Mouse (Mus musculus) megakaryocyte-erythroid progenitor cell, adult 5-6 weeks (primary cell): ENCODE results near the gene Trex2. TPM values are rescaled to one million over a fixed set of nuclear protein-coding genes. Genes with fewer than 3 reads are reported as not detected.

Experiments used
- ATAC-seq: replicated peaks from 2 replicates; pipeline ENCODE4 v1.8.0; 2016; ENCODE audit warnings: mild to moderate bottlenecking, inconsistent platforms; ENCODE audit not compliant: severe bottlenecking, poor library complexity, low FRiP score, low TSS enrichment
- total RNA-seq, 2 experiments: library from RNA; stranded (forward) in 1 of 2; stranded (reverse) in 1 of 2; fragments of 200-1000, 215-1000 nt in 1 of 2; fragments of >200 nt in 1 of 2; fragmentation: Nextera tagmentation in 1 of 2; gene quantifications; 2 replicates each; pipeline ENCODE4 v1.2.3; 2014 to 2017

Trex2 gene
- total RNA-seq (2014; fragmentation: Nextera tagmentation) = not detected in 2 replicates
- total RNA-seq (2017) = not detected in 2 replicates

GRCm38 (mm10) chrX:73435252-73435651 lies at the start of gene Trex2:
Gene Trex2 (minus strand): TSS chrX:73435344.
- ATAC-seq = no peak

GRCm38 (mm10) chrX:73484870-73485269 lies 49.7 kb upstream of the Trex2 start:
- ATAC-seq = no peak

GRCm38 (mm10) chrX:73484076-73484475 lies 48.9 kb upstream of the Trex2 start:
- no peak for ATAC-seq

- ATAC-seq = no peak
These were observed 48.3 kb upstream of the Trex2 start, which contains the start of gene Bgn for GRCm38 (mm10) chrX:73483484-73483810. Gene Bgn (plus strand): TSS chrX:73483602.

- no peak for ATAC-seq
These were observed 47.7 kb upstream of the Trex2 start for GRCm38 (mm10) chrX:73482643-73483483.

GRCm38 (mm10) chrX:73480334-73480733 lies 45.2 kb upstream of the Trex2 start:
- ATAC-seq = no peak

- no peak for ATAC-seq
These were observed 44.5 kb upstream of the Trex2 start for GRCm38 (mm10) chrX:73479656-73480055.

GRCm38 (mm10) chrX:73477500-73477899 lies 42.4 kb upstream of the Trex2 start:
- ATAC-seq = no peak

GRCm38 (mm10) chrX:73476621-73477020 lies 41.5 kb upstream of the Trex2 start:
- no peak for ATAC-seq

- peak; percentile 73 for ATAC-seq
These were observed 40.6 kb upstream of the Trex2 start for GRCm38 (mm10) chrX:73475658-73476256.

- ATAC-seq = no peak
These were observed 39.4 kb upstream of the Trex2 start for GRCm38 (mm10) chrX:73474340-73475165.

GRCm38 (mm10) chrX:73471764-73472163 lies 36.6 kb upstream of the Trex2 start:
- ATAC-seq = peak; percentile 93

GRCm38 (mm10) chrX:73468752-73469151 lies 33.6 kb upstream of the Trex2 start:
- ATAC-seq = no peak

GRCm38 (mm10) chrX:73468330-73468729 lies 33.2 kb upstream of the Trex2 start:
- no peak for ATAC-seq

- no peak for ATAC-seq
These were observed 32.5 kb upstream of the Trex2 start for GRCm38 (mm10) chrX:73467446-73468241.

GRCm38 (mm10) chrX:73465483-73466186 lies 30.5 kb upstream of the Trex2 start:
- ATAC-seq = no peak

GRCm38 (mm10) chrX:73460792-73461191 lies 25.6 kb upstream of the Trex2 start:
- no peak for ATAC-seq

- ATAC-seq = peak; percentile 100
These were observed 23.8 kb upstream of the Trex2 start, which contains the start of gene Haus7 for GRCm38 (mm10) chrX:73458877-73459392. Gene Haus7 (minus strand): TSS chrX:73459044.
